Mouse (Mus musculus) testis, adult 2 months (tissue): ENCODE results near the gene Xlr.

Experiments used
- CTCF ChIP-seq: fragments of 200-500 bp; IDR thresholded peaks from 2 replicates; pipeline ENCODE4 v1.5.1; 2012; ENCODE audit warnings: low read depth, mild to moderate bottlenecking, inconsistent platforms, low read length, moderate library complexity; ENCODE audit not compliant: control insufficient read depth, insufficient read depth, insufficient replicate concordance
- POLR2A ChIP-seq: fragments of 200-500 bp; IDR thresholded peaks from 2 replicates; pipeline ENCODE4 v1.6.1; 2012; ENCODE audit warnings: low read depth, mild to moderate bottlenecking, inconsistent platforms, low read length, moderate library complexity; ENCODE audit not compliant: control insufficient read depth

DNA sequence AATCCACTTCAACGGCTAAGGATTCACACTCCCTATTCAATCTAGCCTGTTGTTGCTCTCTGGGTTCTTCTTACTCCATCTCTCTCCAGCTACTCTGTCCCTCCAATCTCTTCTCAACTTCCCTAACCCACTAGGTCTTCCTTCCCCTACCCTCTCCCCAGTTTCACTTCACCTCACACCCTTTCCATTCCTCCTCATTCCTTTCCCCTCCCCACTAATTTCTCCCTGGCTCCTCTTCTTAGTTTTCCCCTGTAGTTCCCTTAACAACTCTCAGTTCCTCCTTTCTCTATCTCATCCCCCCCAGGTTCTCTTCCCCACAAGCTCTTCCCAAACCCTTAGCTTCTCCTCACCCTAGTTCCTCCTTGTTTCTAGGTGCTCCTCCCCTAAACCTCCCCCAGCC lies 44.7 kb downstream of the Xlr start:
- TF ChIP-seq CTCF, result no peak
- no peak for TF ChIP-seq POLR2A
